ENCODE assay signal across 31 mouse cellular contexts in the genomic region with DNA sequence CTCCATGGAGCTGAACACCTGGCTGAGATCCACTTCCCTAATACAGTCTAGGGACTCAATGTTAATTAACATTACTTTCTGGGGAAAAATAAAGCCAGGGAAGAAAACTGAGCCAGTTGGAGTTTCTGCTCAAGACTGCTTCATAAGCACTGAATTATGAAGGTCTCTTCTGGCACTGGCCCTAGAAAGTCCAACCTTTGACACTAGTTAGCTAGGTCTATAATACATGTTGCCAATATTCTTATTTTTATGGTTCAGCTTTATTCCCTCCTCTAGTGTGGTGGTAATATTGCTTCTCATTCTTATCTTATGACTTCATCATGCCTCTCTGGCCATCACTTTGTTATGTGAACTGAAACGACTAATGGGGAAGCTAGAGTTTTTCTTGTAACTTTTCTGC. TPM values are rescaled to one million over a fixed set of nuclear protein-coding genes. Genes with fewer than 3 reads are reported as not detected.
DNase-seq lines count a peak whose midpoint lies in the region; ATAC-seq lines count a peak whose summit lies in the region.
"Had no signal": no experiment of that assay in that cellular context is flagged by ENCODE, and none has a peak within 500 bp of the region (broad histone marks: within the 10 kb centered on the region; RNA-seq: fewer than 3 reads in every experiment).

No protein-coding gene starts in this region.

- no peak overlapping the region for H3K4me2 ChIP-seq in embryonic facial prominence, embryonic 14.5 days (ENCODE audit: low read depth, low read length)
- no peak overlapping the region for H3K4me2 ChIP-seq in limb, embryonic 13.5 days (replicated peaks)
- H3K4me2 ChIP-seq: embryonic facial prominence, embryonic 12.5 days; forebrain, embryonic 12.5 days; forebrain, embryonic 15.5 days; heart, embryonic 13.5 days; hindbrain, embryonic 14.5 days had no signal

- no peak overlapping the region for H3K9ac ChIP-seq in embryonic facial prominence, embryonic 14.5 days (ENCODE audit: low read depth, low read length)
- H3K9ac ChIP-seq in limb, embryonic 13.5 days = no peak overlapping the region
- H3K9ac ChIP-seq: embryonic facial prominence, embryonic 12.5 days; forebrain, embryonic 12.5 days; forebrain, embryonic 15.5 days; heart, embryonic 13.5 days; hindbrain, embryonic 14.5 days had no signal

- 56% methylated on average over 1 of the region's 1 CpGs for WGBS in embryonic facial prominence, embryonic 14.5 days
- 86% methylated on average over 1 of the region's 1 CpGs for whole genome bisulfite sequencing in embryonic facial prominence, embryonic 10.5 days
- 65% methylated on average over 1 of the region's 1 CpGs for WGBS in limb, embryonic 13.5 days
- WGBS in limb, embryonic 10.5 days = 92% methylated on average over 1 of the region's 1 CpGs

- H3K4me3 ChIP-seq in embryonic facial prominence, embryonic 14.5 days (ENCODE audit: low read depth, low read length) = no peak overlapping the region
- no peak overlapping the region for H3K4me3 ChIP-seq in embryonic facial prominence, embryonic 10.5 days
- H3K4me3 ChIP-seq in limb, embryonic 13.5 days = no peak overlapping the region
- H3K4me3 ChIP-seq in limb, embryonic 10.5 days = no peak overlapping the region
- H3K4me3 ChIP-seq: embryonic facial prominence, embryonic 12.5 days; forebrain, embryonic 12.5 days; forebrain, embryonic 15.5 days; heart, adult 2 months; heart, embryonic 10.5 days; heart, embryonic 13.5 days had no signal

- DNase-seq in embryonic facial prominence, embryonic 14.5 days (ENCODE audit: low spot score) = peak; percentile 53
- no peak for DNase-seq in embryonic facial prominence, embryonic 10.5 days (ENCODE audit: low spot score)
- no peak for DNase-seq in limb, embryonic 10.5 days (ENCODE audit: low spot score)
- peak; percentile 18 for DNase-seq in fibroblast of lung, adult 2 months (ENCODE audit: low read depth)
- DNase-seq in skeletal muscle tissue, adult 2 months (ENCODE audit: low read depth, low spot score) = peak; percentile 58
- no peak for DNase-seq in lung, postnatal 25 days (ENCODE audit: low spot score)
- DNase-seq: adrenal gland, adult 8-10 months; adrenal gland, postnatal 25 days; B cell, adult 2 months; cerebellum, adult 11-12 months; cerebellum, adult 8-10 months; cerebellum, postnatal 10 days; cerebellum, postnatal 36 days; gastrocnemius, postnatal 10 days; gastrocnemius, postnatal 36 days; heart, adult 2 months; heart, postnatal 14 days; heart, postnatal 4 days had no signal

- H3K27me3 ChIP-seq in embryonic facial prominence, embryonic 14.5 days (replicated peaks; ENCODE audit: control insufficient read depth, insufficient read depth, low read length) = no peaks in the 10 kb centered on the region
- no peaks in the 10 kb centered on the region for H3K27me3 ChIP-seq in embryonic facial prominence, embryonic 10.5 days (replicated peaks; ENCODE audit: low read depth, poor library complexity, severe bottlenecking)
- H3K27me3 ChIP-seq in limb, embryonic 13.5 days = no peaks in the 10 kb centered on the region
- H3K27me3 ChIP-seq in limb, embryonic 10.5 days (ENCODE audit: low read depth, poor library complexity, severe bottlenecking) = no peaks in the 10 kb centered on the region
- H3K27me3 ChIP-seq: CH12.LX; embryonic facial prominence, embryonic 12.5 days; forebrain, embryonic 12.5 days; forebrain, embryonic 15.5 days; heart, embryonic 13.5 days had no signal

- no peak overlapping the region for H3K27ac ChIP-seq in embryonic facial prominence, embryonic 14.5 days (replicated peaks; ENCODE audit: low read depth, low read length)
- H3K27ac ChIP-seq in embryonic facial prominence, embryonic 10.5 days (replicated peaks) = no peak overlapping the region
- no peak overlapping the region for H3K27ac ChIP-seq in limb, embryonic 13.5 days
- H3K27ac ChIP-seq in limb, embryonic 10.5 days = no peak overlapping the region
- H3K27ac ChIP-seq: embryonic facial prominence, embryonic 12.5 days; forebrain, embryonic 12.5 days; forebrain, embryonic 15.5 days; heart, adult 2 months; heart, embryonic 10.5 days; heart, embryonic 13.5 days; hindbrain, embryonic 14.5 days; hindbrain, postnatal 0 days had no signal

- no peaks in the 10 kb centered on the region for H3K9me3 ChIP-seq in embryonic facial prominence, embryonic 14.5 days (ENCODE audit: control insufficient read depth, low read length)
- no peaks in the 10 kb centered on the region for H3K9me3 ChIP-seq in embryonic facial prominence, embryonic 10.5 days
- H3K9me3 ChIP-seq in limb, embryonic 13.5 days = no peaks in the 10 kb centered on the region
- H3K9me3 ChIP-seq in limb, embryonic 10.5 days (replicated peaks) = no peaks in the 10 kb centered on the region
- H3K9me3 ChIP-seq: embryonic facial prominence, embryonic 12.5 days; forebrain, embryonic 12.5 days; forebrain, embryonic 15.5 days; G1E; heart, embryonic 10.5 days; heart, embryonic 13.5 days had no signal

- H3K4me1 ChIP-seq in embryonic facial prominence, embryonic 14.5 days (ENCODE audit: control insufficient read depth, insufficient read depth, low read length) = peaks cover 8% of the 10 kb centered on the region
- peaks cover 17% of the 10 kb centered on the region; the same call in 1 of the 2 replicates for H3K4me1 ChIP-seq in embryonic facial prominence, embryonic 10.5 days
- peaks cover 25% of the 10 kb centered on the region for H3K4me1 ChIP-seq in limb, embryonic 13.5 days
- peaks cover 9% of the 10 kb centered on the region; the same call in 1 of the 2 replicates for H3K4me1 ChIP-seq in limb, embryonic 10.5 days
- H3K4me1 ChIP-seq: heart, embryonic 10.5 days; heart, embryonic 13.5 days had no signal

- no peak for ATAC-seq in embryonic facial prominence, embryonic 14.5 days (ENCODE audit: low read depth)
- peak; percentile 53 for ATAC-seq in limb, embryonic 13.5 days (ENCODE audit: low FRiP score, low read depth)
- no peak for ATAC-seq in erythroid progenitor cell, adult 5-6 weeks (replicated peaks; ENCODE audit: low FRiP score, poor library complexity, severe bottlenecking)
- ATAC-seq: forebrain, embryonic 15.5 days; hindbrain, postnatal 0 days; inflammation-experienced regulatory T-cells, adult 6 months; intestine, postnatal 0 days had no signal

- no peaks in the 10 kb centered on the region for H3K36me3 ChIP-seq in embryonic facial prominence, embryonic 14.5 days (ENCODE audit: control insufficient read depth, insufficient read depth, low read length)
- no peaks in the 10 kb centered on the region for H3K36me3 ChIP-seq in embryonic facial prominence, embryonic 10.5 days (replicated peaks)
- no peaks in the 10 kb centered on the region for H3K36me3 ChIP-seq in limb, embryonic 13.5 days
- H3K36me3 ChIP-seq in limb, embryonic 10.5 days = no peaks in the 10 kb centered on the region; the same call in 1 of the 2 replicates
- H3K36me3 ChIP-seq: embryonic facial prominence, embryonic 12.5 days; forebrain, embryonic 12.5 days; forebrain, embryonic 15.5 days; heart, embryonic 13.5 days had no signal

RNA-seq across cellular contexts. Expression of a gene that starts 55.2 kb away (rescaled TPM):
- polyA plus RNA-seq in embryonic facial prominence, embryonic 14.5 days (2014; fragmentation: Nextera tagmentation; extraction: Ambion mirVana) = 89.0 and 90.0 TPM in 2 replicates
- polyA plus RNA-seq in embryonic facial prominence, embryonic 10.5 days (2016; fragmentation: Nextera tagmentation; extraction: Ambion mirVana) = 94.9 and 98.3 TPM in 2 replicates
- 86.1 and 90.3 TPM in 2 replicates for polyA plus RNA-seq in limb, embryonic 13.5 days (2015; fragmentation: Nextera tagmentation; extraction: Ambion mirVana)
- 88.0 and 93.5 TPM in 2 replicates for polyA plus RNA-seq in limb, embryonic 10.5 days (2016; fragmentation: Nextera tagmentation; extraction: Ambion mirVana)
- 60.5 and 85.1 TPM in 2 replicates for total RNA-seq in erythroid progenitor cell, adult 5-6 weeks (2015; ENCODE audit: low replicate concordance)
- 143 and 182 TPM in 2 replicates for total RNA-seq in erythroid progenitor cell, adult 5-6 weeks (2017; ENCODE audit: low replicate concordance)

RNA-seq across cellular contexts. Expression of a gene that starts 55.3 kb away (rescaled TPM):
- polyA plus RNA-seq in embryonic facial prominence, embryonic 14.5 days (2014; fragmentation: Nextera tagmentation; extraction: Ambion mirVana) = 35.2 and 42.0 TPM in 2 replicates
- polyA plus RNA-seq in embryonic facial prominence, embryonic 10.5 days (2016; fragmentation: Nextera tagmentation; extraction: Ambion mirVana) = 36.7 and 37.3 TPM in 2 replicates
- 43.7 and 44.8 TPM in 2 replicates for polyA plus RNA-seq in limb, embryonic 13.5 days (2015; fragmentation: Nextera tagmentation; extraction: Ambion mirVana)
- 33.0 and 37.2 TPM in 2 replicates for polyA plus RNA-seq in limb, embryonic 10.5 days (2016; fragmentation: Nextera tagmentation; extraction: Ambion mirVana)
- 1.1 and 5.0 TPM in 2 replicates for total RNA-seq in erythroid progenitor cell, adult 5-6 weeks (2015; ENCODE audit: low replicate concordance)
- total RNA-seq in erythroid progenitor cell, adult 5-6 weeks (2017; ENCODE audit: low replicate concordance) = 4.0 and 17.5 TPM in 2 replicates

Comparison
In these comparisons a context has a peak if more than half of its experiments do, and no peak if none do; other contexts are left out.
1. DNase-seq: peak in embryonic facial prominence, embryonic 14.5 days (single experiment), fibroblast of lung, adult 2 months (single experiment) and skeletal muscle tissue, adult 2 months (single experiment); none in embryonic facial prominence, embryonic 10.5 days (single experiment), limb, embryonic 10.5 days (single experiment) and lung, postnatal 25 days (single experiment).